Mouse (Mus musculus): ENCODE measurements around the gene Snrpa. TPM values are rescaled to one million over a fixed set of nuclear protein-coding genes. Genes with fewer than 3 reads are reported as not detected.

Gene Snrpa
- polyA plus RNA-seq, 1 experiment from 2014 or later, result 363 TPM

DNA sequence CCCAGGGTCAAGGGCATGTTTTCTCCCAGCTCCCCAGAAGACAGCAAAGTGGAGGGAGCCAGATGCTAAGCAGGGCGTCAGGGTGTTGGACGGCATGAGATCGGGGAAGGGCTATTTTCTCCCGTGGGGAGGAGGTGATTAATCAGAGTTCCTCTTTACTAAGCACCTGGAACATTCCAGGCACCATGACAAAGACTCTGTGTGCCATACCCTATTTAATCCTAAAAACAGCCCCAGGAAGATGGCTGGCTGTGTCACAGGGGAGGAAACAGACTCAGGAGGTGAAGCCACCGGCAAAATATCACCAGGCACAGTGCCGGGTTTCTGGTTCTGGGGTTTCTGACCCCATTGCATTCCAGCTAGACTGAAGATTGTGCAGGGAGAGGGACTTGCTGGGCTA is 25.9 kb upstream of the Snrpa start:
- H3K27ac ChIP-seq (ENCODE audit: low read depth, low read length), result no peak overlapping the region
- no peak overlapping the region for H3K4me2 ChIP-seq (ENCODE audit: low read depth)
- 0 out of 2 replicates have a peak, but pooled peaks cover under 1% of the 10 kb centered on the region for H3K36me3 ChIP-seq (ENCODE audit: control insufficient read depth, insufficient read depth, low read length)
- peaks cover 16% of the 10 kb centered on the region for H3K4me1 ChIP-seq (ENCODE audit: control insufficient read depth, insufficient read depth, low read length)
- H3K27me3 ChIP-seq (ENCODE audit: control insufficient read depth, insufficient read depth, low read length), result no peaks in the 10 kb centered on the region
- H3K9ac ChIP-seq (ENCODE audit: low read length), result no peak overlapping the region
- ATAC-seq (ENCODE audit: insufficient read depth, low FRiP score, low TSS enrichment) (no peak), DNase-seq (ENCODE audit: low spot score) (no peak)
- no peak overlapping the region for H3K4me3 ChIP-seq (ENCODE audit: low read depth, low read length)
- no peaks in the 10 kb centered on the region for H3K9me3 ChIP-seq (ENCODE audit: control insufficient read depth, low read length)
- 82% methylated on average over 6 of the region's 6 CpGs for WGBS

DNA sequence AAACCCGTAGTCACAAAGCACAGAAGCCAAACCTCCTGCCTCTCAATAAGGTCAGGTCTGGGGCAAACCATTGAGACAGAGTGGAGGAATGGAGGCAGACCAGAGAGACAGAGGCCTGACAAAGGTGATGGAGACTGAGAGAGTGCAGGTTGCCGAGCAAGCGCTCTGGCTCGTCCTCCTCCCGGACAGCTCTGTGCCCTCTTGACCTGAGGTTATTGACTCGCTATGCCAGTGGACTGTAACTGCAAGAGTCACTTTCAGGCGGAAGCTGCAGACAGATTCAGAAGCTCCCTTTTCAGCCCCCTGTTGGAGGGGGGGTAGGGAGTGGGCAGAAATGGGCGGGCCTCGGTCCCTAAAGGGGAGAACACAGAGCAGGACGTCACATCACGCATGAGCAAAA is 23.9 kb upstream of the Snrpa start:
- Histone ChIP-seq H3K27ac (ENCODE audit: low read depth, low read length) (no peak overlapping the region), H3K9me3 (ENCODE audit: control insufficient read depth, low read length) (no peaks in the 10 kb centered on the region), H3K27me3 (ENCODE audit: control insufficient read depth, insufficient read depth, low read length) (no peaks in the 10 kb centered on the region), H3K4me1 (ENCODE audit: control insufficient read depth, insufficient read depth, low read length) (peaks cover 2% of the 10 kb centered on the region; the same call in 1 of the 2 replicates), H3K9ac (ENCODE audit: low read length) (no peak overlapping the region), H3K36me3 (ENCODE audit: control insufficient read depth, insufficient read depth, low read length) (0 out of 2 replicates have a peak, but pooled peaks cover 3% of the 10 kb centered on the region), H3K4me3 (ENCODE audit: low read depth, low read length) (no peak overlapping the region), H3K4me2 (ENCODE audit: low read depth) (no peak overlapping the region)
- 79% methylated on average over 11 of the region's 11 CpGs for WGBS
- no peak for ATAC-seq (ENCODE audit: insufficient read depth, low FRiP score, low TSS enrichment)
- no peak for DNase-seq (ENCODE audit: low spot score)

DNA sequence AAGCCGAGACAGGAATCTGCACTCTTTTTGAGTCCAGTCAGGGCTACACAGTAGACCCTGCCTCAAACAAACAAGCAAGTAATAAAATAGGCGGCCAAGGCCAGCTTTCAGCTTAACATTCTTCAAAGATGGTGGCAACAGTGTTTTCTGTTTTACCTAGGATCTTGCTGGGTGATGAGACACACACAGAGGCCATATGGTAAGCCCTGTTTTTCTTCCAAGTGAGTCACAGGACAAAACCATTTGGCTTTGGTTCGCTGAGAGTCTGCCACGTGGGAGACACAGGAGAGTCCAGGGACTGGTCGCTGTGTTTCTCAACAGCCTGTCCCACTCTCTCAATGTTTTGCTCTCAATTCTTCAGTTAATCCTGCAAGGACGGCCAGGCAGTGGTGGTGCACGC is 22.5 kb upstream of the Snrpa start:
- Histone ChIP-seq H3K4me2 (ENCODE audit: low read depth) (no peak overlapping the region), H3K36me3 (ENCODE audit: control insufficient read depth, insufficient read depth, low read length) (peaks cover 3% of the 10 kb centered on the region; the same call in 1 of the 2 replicates), H3K27ac (ENCODE audit: low read depth, low read length) (no peak overlapping the region), H3K4me1 (ENCODE audit: control insufficient read depth, insufficient read depth, low read length) (no peaks in the 10 kb centered on the region), H3K27me3 (ENCODE audit: control insufficient read depth, insufficient read depth, low read length) (no peaks in the 10 kb centered on the region), H3K9ac (ENCODE audit: low read length) (no peak overlapping the region), H3K4me3 (ENCODE audit: low read depth, low read length) (no peak overlapping the region), H3K9me3 (ENCODE audit: control insufficient read depth, low read length) (no peaks in the 10 kb centered on the region)
- DNase-seq (ENCODE audit: low spot score) (no peak), ATAC-seq (ENCODE audit: insufficient read depth, low FRiP score, low TSS enrichment) (no peak)
- WGBS, result 79% methylated on average over 7 of the region's 7 CpGs

DNA sequence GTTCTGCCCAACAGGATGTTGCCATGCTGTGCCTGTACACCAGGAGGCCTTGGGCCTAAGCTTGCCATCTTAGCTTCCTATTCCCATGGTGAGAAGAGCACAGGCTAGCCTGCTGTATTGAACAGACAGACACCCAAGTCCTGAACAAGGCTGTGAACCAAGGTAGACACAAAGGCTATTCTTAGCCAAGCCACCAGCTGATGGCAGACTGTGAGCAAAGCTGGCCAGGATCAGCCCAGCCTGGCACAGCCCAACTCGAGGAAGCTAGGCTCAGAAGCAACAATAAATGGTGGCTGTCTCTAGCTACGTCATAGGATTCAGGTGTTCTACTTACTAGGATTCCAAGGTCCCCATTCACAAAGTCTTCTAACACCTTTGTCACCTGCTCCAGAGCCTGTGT is 16.6 kb upstream of the Snrpa start:
- DNase-seq (ENCODE audit: low spot score) (no peak), ATAC-seq (ENCODE audit: insufficient read depth, low FRiP score, low TSS enrichment) (no peak)
- no peak overlapping the region for H3K27ac ChIP-seq (ENCODE audit: low read depth, low read length)
- H3K9ac ChIP-seq (ENCODE audit: low read length), result no peak overlapping the region
- H3K9me3 ChIP-seq (ENCODE audit: control insufficient read depth, low read length), result no peaks in the 10 kb centered on the region
- H3K4me1 ChIP-seq (ENCODE audit: control insufficient read depth, insufficient read depth, low read length), result no peaks in the 10 kb centered on the region
- H3K4me3 ChIP-seq (ENCODE audit: low read depth, low read length), result no peak overlapping the region
- H3K27me3 ChIP-seq (ENCODE audit: control insufficient read depth, insufficient read depth, low read length), result no peaks in the 10 kb centered on the region
- no peak overlapping the region for H3K4me2 ChIP-seq (ENCODE audit: low read depth)
- 85% methylated on average over 2 of the region's 2 CpGs for WGBS
- H3K36me3 ChIP-seq (ENCODE audit: control insufficient read depth, insufficient read depth, low read length), result peaks cover 10% of the 10 kb centered on the region

DNA sequence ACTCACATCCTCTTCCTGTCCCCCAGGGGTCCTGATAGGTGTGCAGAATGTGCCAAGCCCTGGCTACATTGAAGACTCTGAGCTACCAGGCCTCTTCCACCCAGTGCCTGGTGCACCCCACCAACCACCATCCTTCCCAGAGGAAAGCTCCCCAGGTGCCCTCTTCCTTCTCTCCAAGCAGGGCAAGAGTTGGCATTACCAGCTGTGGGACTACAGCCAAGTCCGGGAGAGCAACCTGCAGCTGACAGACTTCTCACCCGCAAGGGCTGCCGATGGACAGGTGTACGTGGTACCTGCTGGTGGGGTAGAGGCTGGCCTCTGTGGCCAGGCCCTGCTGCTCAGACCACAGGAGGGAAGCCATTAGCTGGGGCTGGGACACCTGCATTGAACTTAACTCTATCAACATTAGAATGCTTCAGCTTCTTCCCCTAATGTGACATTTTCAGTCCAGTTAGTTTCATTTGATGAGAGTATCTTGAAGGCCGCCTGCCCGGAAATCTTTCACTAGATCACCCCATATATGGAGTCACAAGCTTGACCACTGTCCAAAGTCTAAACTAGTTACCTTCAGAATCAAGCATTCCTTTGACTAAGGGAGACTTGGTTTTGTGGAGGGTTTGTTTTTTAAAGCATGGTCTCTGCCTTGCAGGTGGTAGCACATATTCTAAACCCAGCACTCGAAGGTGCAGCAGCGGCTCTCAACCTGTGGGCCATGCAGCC is 7.8 kb upstream of the Snrpa start:
- Histone ChIP-seq H3K4me2 (ENCODE audit: low read depth) (no peak overlapping the region), H3K27me3 (ENCODE audit: control insufficient read depth, insufficient read depth, low read length) (no peaks in the 10 kb centered on the region), H3K9ac (ENCODE audit: low read length) (no peak overlapping the region), H3K9me3 (ENCODE audit: control insufficient read depth, low read length) (no peaks in the 10 kb centered on the region), H3K4me3 (ENCODE audit: low read depth, low read length) (no peak overlapping the region), H3K36me3 (ENCODE audit: control insufficient read depth, insufficient read depth, low read length) (no peaks in the 10 kb centered on the region), H3K4me1 (ENCODE audit: control insufficient read depth, insufficient read depth, low read length) (no peaks in the 10 kb centered on the region), H3K27ac (ENCODE audit: low read depth, low read length) (no peak overlapping the region)
- ATAC-seq (ENCODE audit: insufficient read depth, low FRiP score, low TSS enrichment) (no peak), DNase-seq (ENCODE audit: low spot score) (no peak)
- 90% methylated on average over 8 of the region's 8 CpGs for WGBS

DNA sequence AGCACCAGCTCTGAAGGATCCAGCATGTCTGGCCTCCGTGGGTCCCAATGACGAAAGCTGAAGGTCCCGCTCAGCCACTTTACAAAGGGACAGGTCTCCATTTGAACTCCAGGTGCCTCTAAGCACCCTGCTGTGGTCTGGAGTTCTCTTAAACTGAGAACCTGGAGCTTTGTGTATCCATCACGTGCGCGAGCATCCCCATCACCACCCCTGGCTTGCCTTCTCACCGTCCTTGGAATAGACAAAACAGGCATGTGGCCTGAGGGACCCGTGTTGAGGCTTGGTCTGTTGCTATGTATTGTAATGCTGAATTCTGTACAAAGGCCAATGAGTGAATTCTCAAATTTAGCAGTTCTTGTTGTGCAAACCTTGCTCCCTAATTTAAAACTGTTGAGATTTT is 2.7 kb upstream of the Snrpa start:
- WGBS, result 88% methylated on average over 8 of the region's 8 CpGs
- peaks cover 4% of the 10 kb centered on the region for H3K4me1 ChIP-seq (ENCODE audit: control insufficient read depth, insufficient read depth, low read length)
- H3K36me3 ChIP-seq (ENCODE audit: control insufficient read depth, insufficient read depth, low read length), result no peaks in the 10 kb centered on the region
- no peak overlapping the region for H3K9ac ChIP-seq (ENCODE audit: low read length)
- H3K27me3 ChIP-seq (ENCODE audit: control insufficient read depth, insufficient read depth, low read length), result no peaks in the 10 kb centered on the region
- ATAC-seq (ENCODE audit: insufficient read depth, low FRiP score, low TSS enrichment) (no peak), DNase-seq (ENCODE audit: low spot score) (no peak)
- H3K4me3 ChIP-seq (ENCODE audit: low read depth, low read length), result no peak overlapping the region
- no peaks in the 10 kb centered on the region for H3K9me3 ChIP-seq (ENCODE audit: control insufficient read depth, low read length)
- no peak overlapping the region for H3K4me2 ChIP-seq (ENCODE audit: low read depth)
- no peak overlapping the region for H3K27ac ChIP-seq (ENCODE audit: low read depth, low read length)

DNA sequence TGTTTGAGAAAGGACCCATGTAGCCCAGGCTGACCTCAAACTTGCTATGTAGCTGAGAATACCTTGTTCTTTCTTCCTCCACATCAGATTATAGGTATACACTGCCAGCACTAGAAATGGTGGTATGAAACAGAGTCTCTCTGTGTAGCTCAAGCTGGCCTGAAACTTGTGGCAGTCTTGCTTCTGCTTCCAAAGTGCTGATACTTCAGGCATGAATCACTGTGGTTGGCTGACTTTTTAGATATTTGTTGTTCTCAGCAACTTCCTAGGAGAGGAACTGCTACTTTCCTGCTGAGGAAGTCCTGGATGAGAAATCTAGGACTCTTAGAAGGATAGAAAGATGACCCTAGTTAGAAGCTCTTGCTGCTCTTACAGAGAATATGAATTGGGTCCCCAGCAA is 2.3 kb upstream of the Snrpa start:
- H3K27ac ChIP-seq (ENCODE audit: low read depth, low read length), result no peak overlapping the region
- H3K4me1 ChIP-seq (ENCODE audit: control insufficient read depth, insufficient read depth, low read length), result peaks cover 4% of the 10 kb centered on the region
- no peak overlapping the region for H3K4me2 ChIP-seq (ENCODE audit: low read depth)
- H3K9ac ChIP-seq (ENCODE audit: low read length), result no peak overlapping the region
- ATAC-seq (ENCODE audit: insufficient read depth, low FRiP score, low TSS enrichment) (no peak), DNase-seq (ENCODE audit: low spot score) (no peak)
- no peaks in the 10 kb centered on the region for H3K36me3 ChIP-seq (ENCODE audit: control insufficient read depth, insufficient read depth, low read length)
- H3K4me3 ChIP-seq (ENCODE audit: low read depth, low read length), result no peak overlapping the region
- no peaks in the 10 kb centered on the region for H3K9me3 ChIP-seq (ENCODE audit: control insufficient read depth, low read length)
- no peaks in the 10 kb centered on the region for H3K27me3 ChIP-seq (ENCODE audit: control insufficient read depth, insufficient read depth, low read length)

DNA sequence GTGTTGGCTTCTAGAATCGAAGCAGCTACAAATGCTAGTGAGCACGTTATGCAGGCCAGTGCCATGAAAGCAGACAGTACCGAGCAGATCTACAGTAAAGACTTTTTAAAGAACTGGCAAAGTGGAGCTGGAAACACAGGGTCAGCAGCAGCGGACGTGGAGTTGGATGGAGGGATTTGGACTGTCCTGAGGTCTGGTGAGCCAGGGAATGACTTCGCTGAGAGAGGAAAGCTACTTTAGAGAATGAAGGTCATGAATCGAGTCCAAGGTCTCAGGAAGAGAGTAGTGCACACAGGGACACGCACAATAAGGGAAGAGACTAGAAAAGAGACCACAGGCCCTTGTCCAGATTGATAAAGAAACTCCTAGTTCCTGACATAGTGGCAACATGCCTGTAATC is 1.6 kb upstream of the Snrpa start:
- Histone ChIP-seq H3K27ac (ENCODE audit: low read depth, low read length) (no peak overlapping the region), H3K36me3 (ENCODE audit: control insufficient read depth, insufficient read depth, low read length) (peaks cover 4% of the 10 kb centered on the region), H3K9me3 (ENCODE audit: control insufficient read depth, low read length) (no peaks in the 10 kb centered on the region), H3K9ac (ENCODE audit: low read length) (no peak overlapping the region), H3K4me1 (ENCODE audit: control insufficient read depth, insufficient read depth, low read length) (peaks cover 4% of the 10 kb centered on the region), H3K4me2 (ENCODE audit: low read depth) (no peak overlapping the region), H3K27me3 (ENCODE audit: control insufficient read depth, insufficient read depth, low read length) (no peaks in the 10 kb centered on the region), H3K4me3 (ENCODE audit: low read depth, low read length) (no peak overlapping the region)
- DNase-seq (ENCODE audit: low spot score) (no peak), ATAC-seq (ENCODE audit: insufficient read depth, low FRiP score, low TSS enrichment) (no peak)
- WGBS, result 90% methylated on average over 8 of the region's 8 CpGs

DNA sequence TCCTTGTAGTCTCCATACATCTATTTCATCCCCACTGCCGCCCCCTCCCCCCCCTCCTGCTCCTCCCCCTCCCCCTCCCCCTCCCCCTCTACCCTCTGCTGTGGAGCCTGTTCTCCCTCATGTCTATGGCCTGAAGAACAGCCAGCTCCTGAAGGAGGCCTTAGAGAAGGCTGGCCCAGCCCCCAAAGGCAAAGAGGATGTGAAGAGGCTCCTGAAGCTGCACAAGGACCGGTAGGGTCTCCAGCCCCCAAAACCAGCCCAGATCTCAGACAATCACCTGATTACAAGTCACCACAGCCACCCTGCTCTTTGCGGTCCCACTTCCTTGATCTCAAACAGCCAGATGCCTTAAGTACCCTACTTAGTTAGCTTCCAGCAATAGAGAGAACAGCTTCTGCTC is 1.1 kb upstream of the Snrpa start:
- Histone ChIP-seq H3K27ac (ENCODE audit: low read depth, low read length) (no peak overlapping the region), H3K4me1 (ENCODE audit: control insufficient read depth, insufficient read depth, low read length) (peaks cover 4% of the 10 kb centered on the region), H3K9ac (ENCODE audit: low read length) (no peak overlapping the region), H3K27me3 (ENCODE audit: control insufficient read depth, insufficient read depth, low read length) (no peaks in the 10 kb centered on the region), H3K4me3 (ENCODE audit: low read depth, low read length) (no peak overlapping the region), H3K9me3 (ENCODE audit: control insufficient read depth, low read length) (no peaks in the 10 kb centered on the region), H3K4me2 (ENCODE audit: low read depth) (no peak overlapping the region), H3K36me3 (ENCODE audit: control insufficient read depth, insufficient read depth, low read length) (peaks cover 9% of the 10 kb centered on the region)
- ATAC-seq (ENCODE audit: insufficient read depth, low FRiP score, low TSS enrichment) (no peak), DNase-seq (ENCODE audit: low spot score) (no peak)
- WGBS, result 89% methylated on average over 3 of the region's 3 CpGs

Measured in neural tube, embryonic 11.5 days (tissue).